Mouse (Mus musculus) limb, embryonic 14.5 days (tissue): ENCODE measurements at regions not wholly inside any gene's neighbourhood (a gene's known extent, or its start where the extent isn't known, plus 50 kb on each side); places are given as distances from the start of the nearest gene placed in this dataset.

Source experiments
- ATAC-seq: fragments of 200-750 bp; cut with Nextera tagmentation; 2 replicates; pipeline ENCODE4 v1.8.0; 2017; ENCODE audit warnings: low read depth, moderate number of reproducible peaks, moderate TSS enrichment; ENCODE audit not compliant: low FRiP score
- DNase-seq: peaks from one replicate; pipeline ENCODE4 v3.0.0-alpha.2; 2015; ENCODE audit warnings: low spot score
- H3K27ac ChIP-seq: fragments of 300-500 bp; sonication (generic); replicated peaks from 2 replicates; pipeline ENCODE4 v1.5.1; 2014; ENCODE audit warnings: low read depth, mild to moderate bottlenecking, low read length, moderate library complexity, mixed read lengths
- H3K27me3 ChIP-seq: fragments of 300-500 bp; sonication (generic); 2 replicates; pipeline ENCODE4 v1.6.1; 2014; ENCODE audit warnings: low read length, mixed read lengths; ENCODE audit not compliant: control insufficient read depth, insufficient read depth
- H3K36me3 ChIP-seq: fragments of 300-500 bp; sonication (generic); 2 replicates; pipeline ENCODE4 v1.6.1; 2014; ENCODE audit warnings: mild to moderate bottlenecking, low read length, moderate library complexity, mixed read lengths; ENCODE audit not compliant: control insufficient read depth, insufficient read depth
- H3K4me1 ChIP-seq: fragments of 300-500 bp; sonication (generic); 2 replicates; pipeline ENCODE4 v1.6.1; 2014; ENCODE audit warnings: antibody characterized with exemption, low read length, mixed read lengths; ENCODE audit not compliant: control insufficient read depth, insufficient read depth
- H3K4me2 ChIP-seq: fragments of 300-500 bp; sonication (generic); replicated peaks from 2 replicates; pipeline ENCODE4 v1.6.1; 2014; ENCODE audit warnings: low read depth, mild to moderate bottlenecking, low read length, moderate library complexity; ENCODE audit not compliant: severe bottlenecking
- H3K4me3 ChIP-seq: fragments of 300-500 bp; sonication (generic); replicated peaks from 2 replicates; pipeline ENCODE4 v1.5.1; 2014; ENCODE audit warnings: low read length
- H3K9ac ChIP-seq: fragments of 300-500 bp; sonication (generic); 2 replicates; pipeline ENCODE4 v1.6.1; 2014; ENCODE audit warnings: mild to moderate bottlenecking, low read depth, low read length, moderate library complexity; ENCODE audit not compliant: severe bottlenecking
- H3K9me3 ChIP-seq: fragments of 300-500 bp; sonication (generic); 2 replicates; pipeline ENCODE4 v1.6.1; 2016; ENCODE audit warnings: low read length; ENCODE audit not compliant: control insufficient read depth
- POLR2A ChIP-seq: fragments of 200-500 bp; IDR thresholded peaks from 2 replicates; pipeline ENCODE4 v1.8.0; 2012; ENCODE audit warnings: inconsistent platforms, mild to moderate bottlenecking, moderate library complexity, borderline replicate concordance; ENCODE audit not compliant: insufficient read depth, insufficient read length; ENCODE audit errors: extremely low read depth
- WGBS: fragments of 180-500 bp; shearing (Covaris S2); extraction: QIAGEN DNeasy Blood & Tissue Kit; methylation state at CpG from one replicate; pipeline ENCODE4 v1.1.7; 2014; 5-methylcytosine and 5-hydroxymethylcytosine counted together

DNA sequence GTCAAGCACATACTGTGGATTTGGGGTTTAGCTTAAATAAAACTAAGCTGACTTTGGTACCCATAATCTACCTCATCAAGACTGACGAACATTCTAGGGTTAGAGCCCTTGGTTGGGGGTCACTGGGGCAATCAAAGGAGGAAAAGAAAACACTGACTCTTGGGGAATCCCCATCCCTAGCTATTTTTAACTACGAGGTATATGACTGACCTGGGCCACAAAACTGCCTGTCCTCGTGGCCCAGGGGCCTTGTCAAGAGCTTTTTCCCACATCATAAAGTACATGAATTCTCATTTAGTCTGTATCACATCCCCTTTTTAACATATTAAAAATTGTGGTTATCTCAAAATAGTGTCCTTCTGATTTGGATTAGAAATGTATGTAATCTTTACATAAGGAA, 207.7 kb upstream of the Cxcl12 start:
- H3K36me3 ChIP-seq, result no peaks in the 10 kb centered on the region
- no peak for TF ChIP-seq POLR2A
- no peak overlapping the region for H3K4me3 ChIP-seq
- no peak for ATAC-seq
- H3K27ac ChIP-seq, result 0 out of 2 replicates have a peak overlapping the region, but pooled peaks have one; percentile 65
- no peaks in the 10 kb centered on the region for H3K9me3 ChIP-seq
- 37% methylated on average over 3 of the region's 3 CpGs for WGBS
- no peak for DNase-seq
- no peaks in the 10 kb centered on the region for H3K27me3 ChIP-seq
- H3K4me1 ChIP-seq, result peaks cover 23% of the 10 kb centered on the region
- H3K4me2 ChIP-seq, result no peak overlapping the region
- no peak overlapping the region for H3K9ac ChIP-seq

DNA sequence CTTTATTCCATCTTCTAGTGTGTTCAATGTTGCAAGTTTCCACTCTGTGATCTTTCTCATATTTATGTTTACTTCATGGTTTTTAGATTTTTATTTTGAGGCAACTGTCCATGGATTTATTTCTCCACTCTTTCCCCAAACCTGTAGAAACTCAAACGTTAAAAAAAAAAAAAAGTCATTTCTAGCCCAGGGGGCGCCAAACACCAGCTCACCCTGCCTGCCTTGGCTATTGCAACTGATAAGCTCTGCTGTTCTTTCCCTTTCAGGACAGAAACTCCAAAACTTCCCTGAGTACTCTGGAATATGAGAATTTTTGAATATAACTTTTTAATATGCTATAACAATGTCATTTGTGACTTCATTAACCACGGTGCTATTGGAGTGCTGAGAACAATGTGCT, 201.9 kb upstream of the Cxcl12 start:
- no peak for TF ChIP-seq POLR2A
- WGBS, result 23% methylated on average over 3 of the region's 3 CpGs

DNA sequence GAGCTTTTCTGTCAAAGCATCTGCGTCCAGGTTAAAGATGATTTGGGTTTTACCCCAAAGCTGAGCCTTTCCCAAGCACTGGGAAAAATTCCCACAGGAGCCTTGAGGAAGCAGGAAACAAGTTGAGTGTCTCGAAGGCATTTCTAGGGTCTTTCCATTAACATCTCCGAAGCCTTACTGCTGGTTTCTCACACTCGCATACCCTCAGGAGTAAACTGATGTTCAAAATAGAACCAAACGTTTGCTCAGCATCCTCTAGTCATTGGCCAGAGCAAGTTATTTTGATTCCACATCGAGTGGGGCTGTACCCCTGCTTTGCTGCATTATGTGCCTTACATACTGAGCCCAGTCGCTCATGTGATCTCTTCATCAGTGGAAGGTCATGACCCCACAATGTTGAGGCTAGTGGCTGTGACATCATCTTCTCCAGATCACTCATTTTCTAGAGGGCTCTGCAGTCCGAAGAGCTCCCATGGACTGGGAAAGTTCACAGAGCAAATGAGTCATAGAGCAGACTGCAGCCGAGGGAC, 198.9 kb upstream of the Cxcl12 start:
- Histone ChIP-seq H3K4me3 (no peak overlapping the region), H3K27me3 (no peaks in the 10 kb centered on the region), H3K36me3 (no peaks in the 10 kb centered on the region), H3K27ac (no peak overlapping the region), H3K4me2 (no peak overlapping the region), H3K9ac (no peak overlapping the region), H3K4me1 (peaks cover 15% of the 10 kb centered on the region; the same call in 1 of the 2 replicates), H3K9me3 (no peaks in the 10 kb centered on the region)
- no peak for DNase-seq
- no peak for ATAC-seq
- 56% methylated on average over 9 of the region's 9 CpGs for WGBS
- no peak for TF ChIP-seq POLR2A

More for the DNA sequence above, 201.9 kb upstream of the Cxcl12 start:
- ATAC-seq, result no peak
- H3K36me3 ChIP-seq, result no peaks in the 10 kb centered on the region
- no peak overlapping the region for H3K4me2 ChIP-seq
- H3K9ac ChIP-seq, result no peak overlapping the region
- DNase-seq, result peak; percentile 37
- no peaks in the 10 kb centered on the region for H3K27me3 ChIP-seq
- no peak overlapping the region for H3K4me3 ChIP-seq
- no peak overlapping the region for H3K27ac ChIP-seq
- peaks cover 23% of the 10 kb centered on the region for H3K4me1 ChIP-seq
- no peaks in the 10 kb centered on the region for H3K9me3 ChIP-seq

GRCm38 (mm10) chr6:116974841-116975240, 193.5 kb upstream of the Cxcl12 start:
- no peak for TF ChIP-seq POLR2A
- H3K9me3 ChIP-seq, result no peaks in the 10 kb centered on the region
- H3K4me1 ChIP-seq, result no peaks in the 10 kb centered on the region
- H3K27me3 ChIP-seq, result no peaks in the 10 kb centered on the region
- no peak overlapping the region for H3K4me2 ChIP-seq
- H3K4me3 ChIP-seq, result no peak overlapping the region
- no peak for ATAC-seq
- no peak overlapping the region for H3K9ac ChIP-seq
- DNase-seq, result no peak
- WGBS, result 55% methylated on average over 3 of the region's 3 CpGs
- no peaks in the 10 kb centered on the region for H3K36me3 ChIP-seq
- H3K27ac ChIP-seq, result no peak overlapping the region

DNA sequence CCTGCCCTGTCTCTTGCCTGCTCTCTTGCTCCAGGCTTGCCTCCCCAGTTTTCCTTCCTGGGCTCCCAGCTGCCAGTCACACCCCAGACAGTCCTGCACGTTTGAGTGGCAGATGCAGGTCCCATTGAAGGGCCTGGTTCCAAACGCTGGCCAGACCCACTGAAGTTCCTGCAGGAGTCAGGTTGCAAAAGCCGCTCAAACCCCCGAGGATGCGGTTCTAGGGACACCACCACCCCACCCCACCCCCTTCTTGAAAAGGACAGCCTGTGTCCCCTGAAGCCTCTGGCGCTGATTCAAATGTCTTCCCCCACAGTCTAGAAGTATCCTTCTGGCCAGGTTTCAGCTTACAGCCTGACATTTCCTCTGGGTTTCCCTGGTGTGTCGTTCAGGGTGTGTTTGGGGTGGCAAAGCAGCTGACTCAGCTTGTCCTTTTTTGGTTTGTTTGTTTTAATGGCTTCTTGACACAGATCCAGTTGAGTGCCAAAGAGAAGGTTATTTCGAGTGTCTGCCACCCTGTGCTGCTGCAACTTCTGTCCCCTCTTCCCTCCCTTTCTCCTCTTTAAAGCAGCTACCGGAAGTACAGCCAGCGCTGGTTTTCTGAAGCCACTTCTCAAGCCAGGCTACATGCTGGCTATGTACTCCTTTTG, 187.9 kb upstream of the Cxcl12 start:
- Histone ChIP-seq H3K36me3 (no peaks in the 10 kb centered on the region), H3K9ac (no peak overlapping the region), H3K27me3 (no peaks in the 10 kb centered on the region), H3K4me2 (no peak overlapping the region; the same call in 1 of the 2 replicates), H3K27ac (peak overlapping the region; percentile 28), H3K9me3 (no peaks in the 10 kb centered on the region), H3K4me1 (peaks cover 12% of the 10 kb centered on the region), H3K4me3 (no peak overlapping the region)
- peak; percentile 48 for ATAC-seq
- WGBS, result 7% methylated on average over 9 of the region's 10 CpGs
- no peak for TF ChIP-seq POLR2A
- peak; percentile 63 for DNase-seq
